In the genomic region with DNA sequence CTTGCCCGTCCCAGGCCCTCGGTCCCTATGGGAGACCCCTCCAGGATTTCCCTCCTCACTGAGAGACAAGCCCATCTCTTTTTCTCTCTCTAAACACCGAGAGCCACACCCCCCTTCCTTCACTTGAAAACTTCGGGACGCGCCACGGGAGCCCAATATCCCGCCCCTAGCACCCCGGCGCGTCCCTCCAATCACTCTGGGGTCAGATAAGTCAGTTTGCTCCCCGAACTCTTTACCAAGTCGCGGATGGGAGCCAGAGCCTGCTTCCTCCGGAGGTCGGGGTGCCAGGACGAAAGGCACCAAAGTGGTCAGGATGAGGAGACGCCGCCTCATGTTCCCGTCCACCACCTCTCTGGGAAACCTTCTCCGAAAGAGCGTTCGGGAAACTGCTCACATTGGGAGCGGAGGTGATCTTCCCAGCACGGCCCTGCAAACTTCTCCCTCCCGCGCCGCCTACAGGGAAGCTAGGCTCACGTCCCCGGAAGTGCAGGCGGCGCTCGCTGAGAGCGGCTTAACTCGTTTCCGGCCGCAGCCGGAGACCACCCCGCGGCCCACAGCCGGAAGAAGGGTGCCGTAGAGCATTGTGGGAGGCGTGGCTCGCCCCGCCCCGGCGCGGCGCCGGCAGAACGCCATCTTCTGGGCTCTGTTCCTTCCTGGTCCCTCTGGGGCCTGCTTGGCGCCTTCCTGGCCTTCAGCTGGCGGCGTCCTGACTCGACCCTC, we compare ENCODE assay signal across 8 mouse cellular contexts. TPM values are rescaled to one million over a fixed set of nuclear protein-coding genes. Genes with fewer than 3 reads are reported as not detected.
DNase-seq lines count a peak whose midpoint lies in the region; ATAC-seq and TF ChIP-seq lines count a peak whose summit lies in the region.

A gene (minus strand): TSS at position 533 of the 720 bp plus-strand sequence.

- peak; percentile 92 to 93 for DNase-seq in CD8-positive naive resting alpha-beta T cell, adult 2 months (ENCODE audit: low read depth in 2 of 2, low spot score in 2 of 2)
- DNase-seq in c-Kit-positive CD71-negative TER-119-negative erythroid progenitor cells, embryonic 14.5 days (ENCODE audit: low read depth), result peak; percentile 90
- peak; percentile 94 for DNase-seq in forebrain, embryonic 10.5 days (ENCODE audit: extremely low spot score, low spot score)
- DNase-seq in kidney, postnatal 25 days, result peak; percentile 93 to 97
- DNase-seq in liver, embryonic 14.5 days (ENCODE audit: low read depth in 3 of 3, low spot score in 3 of 3), result peak; percentile 86 to 94 (median 91)
- DNase-seq in neural tube, embryonic 11.5 days (ENCODE audit: low spot score), result peak; percentile 98
- DNase-seq in stomach, postnatal 0 days (ENCODE audit: low spot score), result peak; percentile 97

- ATAC-seq in heart, embryonic 15.5 days (replicated peaks; ENCODE audit: insufficient number of reproducible peaks, insufficient read depth, low FRiP score, low read depth), result peak; percentile 99
- ATAC-seq in liver, embryonic 14.5 days (ENCODE audit: insufficient read depth), result peak; percentile 97
- peak; percentile 97 for ATAC-seq in neural tube, embryonic 11.5 days (ENCODE audit: insufficient read depth, low FRiP score, low TSS enrichment)
- peak; percentile 98 for ATAC-seq in stomach, postnatal 0 days (ENCODE audit: low FRiP score, low TSS enrichment)

- peak within 1 kb of the TSS; percentile 80 for H3K4me3 ChIP-seq in forebrain, embryonic 10.5 days
- peak within 1 kb of the TSS; percentile 78 for H3K4me3 ChIP-seq in heart, embryonic 15.5 days
- peak within 1 kb of the TSS; percentile 78 to 79 for H3K4me3 ChIP-seq in liver, embryonic 14.5 days (ENCODE audit: insufficient read depth in 1 of 2, low read depth in 2 of 2, low read length in 2 of 2)
- H3K4me3 ChIP-seq in neural tube, embryonic 11.5 days (ENCODE audit: low read depth, low read length), result peak within 1 kb of the TSS; percentile 81
- peak within 1 kb of the TSS; percentile 73 for H3K4me3 ChIP-seq in stomach, postnatal 0 days (ENCODE audit: low read depth, low read length)

- peaks cover 5% of the 10 kb centered on the region; the same call in 1 of the 2 replicates for H3K36me3 ChIP-seq in forebrain, embryonic 10.5 days (replicated peaks)
- no peaks in the 10 kb centered on the region for H3K36me3 ChIP-seq in heart, embryonic 15.5 days
- H3K36me3 ChIP-seq in liver, embryonic 14.5 days (replicated peaks; ENCODE audit: control insufficient read depth, insufficient read depth, low read depth), result no peaks in the 10 kb centered on the region
- H3K36me3 ChIP-seq in neural tube, embryonic 11.5 days (ENCODE audit: control insufficient read depth, insufficient read depth, low read length), result no peaks in the 10 kb centered on the region
- H3K36me3 ChIP-seq in stomach, postnatal 0 days (ENCODE audit: control insufficient read depth, insufficient read depth, low read length), result no peaks in the 10 kb centered on the region

- H3K27me3 ChIP-seq in forebrain, embryonic 10.5 days (ENCODE audit: poor library complexity, severe bottlenecking), result no peaks in the 10 kb centered on the region
- H3K27me3 ChIP-seq in heart, embryonic 15.5 days, result no peaks in the 10 kb centered on the region
- no peaks in the 10 kb centered on the region for H3K27me3 ChIP-seq in liver, embryonic 14.5 days (ENCODE audit: control insufficient read depth, insufficient read depth, low read length)
- no peaks in the 10 kb centered on the region for H3K27me3 ChIP-seq in neural tube, embryonic 11.5 days (ENCODE audit: control insufficient read depth, insufficient read depth, low read length)
- no peaks in the 10 kb centered on the region for H3K27me3 ChIP-seq in stomach, postnatal 0 days (ENCODE audit: control insufficient read depth, insufficient read depth, low read length)

- TF ChIP-seq EP300 in liver, embryonic 14.5 days (IDR thresholded peaks at IDR 0.05; ENCODE audit: low read depth), result no peak
- TF ChIP-seq EP300 in stomach, postnatal 0 days (optimal IDR thresholded peaks at IDR 0.05), result no peak

- no peaks in the 10 kb centered on the region for H3K9me3 ChIP-seq in forebrain, embryonic 10.5 days
- no peaks in the 10 kb centered on the region for H3K9me3 ChIP-seq in heart, embryonic 15.5 days (replicated peaks)
- no peaks in the 10 kb centered on the region for H3K9me3 ChIP-seq in liver, embryonic 14.5 days (ENCODE audit: control insufficient read depth, low read length)
- H3K9me3 ChIP-seq in neural tube, embryonic 11.5 days (ENCODE audit: control insufficient read depth, low read length), result no peaks in the 10 kb centered on the region
- H3K9me3 ChIP-seq in stomach, postnatal 0 days (ENCODE audit: control insufficient read depth, low read length), result no peaks in the 10 kb centered on the region

- peak within 1 kb of the TSS; percentile 85 for H3K9ac ChIP-seq in heart, embryonic 15.5 days
- H3K9ac ChIP-seq in liver, embryonic 14.5 days (replicated peaks), result peak within 1 kb of the TSS; percentile 91
- H3K9ac ChIP-seq in neural tube, embryonic 11.5 days (ENCODE audit: low read length), result peak within 1 kb of the TSS; percentile 87
- peak within 1 kb of the TSS; percentile 80 for H3K9ac ChIP-seq in stomach, postnatal 0 days (ENCODE audit: low read length)

- H3K4me1 ChIP-seq in forebrain, embryonic 10.5 days, result peaks cover 11% of the 10 kb centered on the region
- H3K4me1 ChIP-seq in heart, embryonic 15.5 days (replicated peaks), result peaks cover 8% of the 10 kb centered on the region; the same call in 1 of the 2 replicates
- H3K4me1 ChIP-seq in liver, embryonic 14.5 days (replicated peaks; ENCODE audit: control insufficient read depth in 2 of 2, insufficient read depth in 2 of 2, low read length in 1 of 2), result peaks cover 25 to 26% of the 10 kb centered on the region in 2 experiments
- 0 out of 2 replicates have a peak, but pooled peaks cover 3% of the 10 kb centered on the region for H3K4me1 ChIP-seq in neural tube, embryonic 11.5 days (ENCODE audit: control insufficient read depth, insufficient read depth, low read length)
- H3K4me1 ChIP-seq in stomach, postnatal 0 days (replicated peaks; ENCODE audit: control insufficient read depth, insufficient read depth), result no peaks in the 10 kb centered on the region

- peak; percentile 85 for TF ChIP-seq CTCF in liver, embryonic 14.5 days (IDR thresholded peaks at IDR 0.05; ENCODE audit: low read depth)
- peak; percentile 82 for TF ChIP-seq CTCF in stomach, postnatal 0 days (IDR thresholded peaks at IDR 0.05; ENCODE audit: low read depth)

- H3K4me2 ChIP-seq in heart, embryonic 15.5 days, result peak within 1 kb of the TSS; percentile 84
- peak within 1 kb of the TSS; percentile 99 for H3K4me2 ChIP-seq in liver, embryonic 14.5 days (ENCODE audit: low read depth)
- peak within 1 kb of the TSS; percentile 81 for H3K4me2 ChIP-seq in neural tube, embryonic 11.5 days (ENCODE audit: low read depth)
- peak within 1 kb of the TSS; percentile 82 for H3K4me2 ChIP-seq in stomach, postnatal 0 days (replicated peaks; ENCODE audit: low read depth)

- under 1% methylated on average over 55 of the region's 55 CpGs for WGBS in forebrain, embryonic 10.5 days
- under 1% methylated on average over 55 of the region's 55 CpGs for WGBS in heart, embryonic 15.5 days
- under 1% methylated on average over 55 of the region's 55 CpGs for WGBS in liver, embryonic 14.5 days (ENCODE audit: insufficient replicate concordance)
- WGBS in neural tube, embryonic 11.5 days, result under 1% methylated on average over 55 of the region's 55 CpGs
- WGBS in stomach, postnatal 0 days, result under 1% methylated on average over 54 of the region's 55 CpGs

- peak within 1 kb of the TSS; percentile 97 for H3K27ac ChIP-seq in forebrain, embryonic 10.5 days
- H3K27ac ChIP-seq in heart, embryonic 15.5 days, result peak within 1 kb of the TSS; percentile 96
- H3K27ac ChIP-seq in liver, embryonic 14.5 days, result peak within 1 kb of the TSS; percentile 90
- peak within 1 kb of the TSS; percentile 89 for H3K27ac ChIP-seq in neural tube, embryonic 11.5 days (ENCODE audit: low read depth, low read length)
- H3K27ac ChIP-seq in stomach, postnatal 0 days (replicated peaks), result peak within 1 kb of the TSS; percentile 92

RNA-seq across cellular contexts. Expression of the gene that starts here (rescaled TPM):
- polyA plus RNA-seq in forebrain, embryonic 10.5 days (2016; fragmentation: Nextera tagmentation; extraction: Ambion mirVana), result 41.1 and 44.2 TPM in 2 replicates
- 25.1 and 30.2 TPM in 2 replicates for polyA plus RNA-seq in heart, embryonic 15.5 days (2015; fragmentation: Nextera tagmentation; extraction: Ambion mirVana)
- 6.2 and 9.4 TPM in 2 replicates for polyA plus RNA-seq in liver, embryonic 14.5 days (2012; rRNA removed)
- 14.0 and 16.9 TPM in 2 replicates for polyA plus RNA-seq in liver, embryonic 14.5 days (2014; fragmentation: Nextera tagmentation; extraction: Ambion mirVana)
- 37.0 TPM in 2 replicates for polyA plus RNA-seq in neural tube, embryonic 11.5 days (2014; fragmentation: Nextera tagmentation; extraction: Ambion mirVana)
- 16.2 and 16.9 TPM in 2 replicates for polyA plus RNA-seq in stomach, postnatal 0 days (2015; fragmentation: Nextera tagmentation; extraction: Ambion mirVana)

Comparison
In these comparisons a context has a peak if more than half of its experiments do, and no peak if none do; other contexts are left out.
1. Peak in every context shown above with its lines: DNase-seq, ATAC-seq, H3K4me3 ChIP-seq and H3K27ac ChIP-seq.